Mouse (Mus musculus) mesoderm, embryonic 11.5 days (tissue): ENCODE results near the gene Hacd4.

Experiments
- DNase-seq: peaks from one replicate; pipeline ENCODE4 v3.0.0-alpha.2; 2012; ENCODE audit warnings: low read depth, low spot score

The Hacd4 gene

GRCm38 (mm10) chr4:88350910-88351309 lies 87.8 kb downstream of the Hacd4 start:
- peak; percentile 86 for DNase-seq
